Mouse (Mus musculus) MEL (cell line): ENCODE results near the gene F2.

ENCODE experiments used
- CHD2 ChIP-seq: IDR thresholded peaks from 2 replicates; pipeline ENCODE4 v1.6.1; 2011; ENCODE audit warnings: low read length, improper control_type of control experiment
- CTCF ChIP-seq, 3 experiments: IDR thresholded peaks in 2 of 3; conservative IDR thresholded peaks in 1 of 3; 2 replicates each; pipeline ENCODE4 v1.5.1; 2011 to 2012; ENCODE audit warnings: low read length in 3 of 3, low read depth in 2 of 3, mild to moderate bottlenecking in 2 of 3, improper control_type of control experiment in 1 of 3, inconsistent platforms in 1 of 3, mixed read lengths in 1 of 3, moderate library complexity in 1 of 3; ENCODE audit not compliant: control insufficient read depth in 1 of 3, insufficient read depth in 1 of 3, poor library complexity in 1 of 3, severe bottlenecking in 1 of 3
- E2F4 ChIP-seq: IDR thresholded peaks from 2 replicates; pipeline ENCODE4 v1.6.1; 2011; ENCODE audit warnings: low read depth, low read length, improper control_type of control experiment, borderline replicate concordance
- EP300 ChIP-seq, 2 experiments: IDR thresholded peaks; 2 replicates each; pipeline ENCODE4 v1.6.1; 2011; ENCODE audit warnings: improper control_type of control experiment in 2 of 2, low read length in 2 of 2, low read depth in 1 of 2, mild to moderate bottlenecking in 1 of 2
- GATA1 ChIP-seq: IDR thresholded peaks from 2 replicates; pipeline ENCODE4 v1.6.1; 2011; ENCODE audit warnings: low read depth, low read length, improper control_type of control experiment
- KAT2A ChIP-seq: conservative IDR thresholded peaks from 2 replicates; pipeline ENCODE4 v1.6.1; 2012; ENCODE audit warnings: low read depth, low read length, improper control_type of control experiment, inconsistent platforms
- NELFE ChIP-seq: IDR thresholded peaks from 2 replicates; pipeline ENCODE4 v1.6.1; 2011; ENCODE audit warnings: low read depth, low read length, improper control_type of control experiment
- NRF1 ChIP-seq: IDR thresholded peaks from 2 replicates; pipeline ENCODE4 v1.6.1; 2014; ENCODE audit warnings: low read depth, mild to moderate bottlenecking, inconsistent platforms, low read length, improper control_type of control experiment, moderate library complexity; ENCODE audit not compliant: poor library complexity, insufficient read depth, severe bottlenecking
- POLR2A ChIP-seq, 2 experiments: IDR thresholded peaks; 2 replicates each; pipeline ENCODE4 v1.6.1; 2011 to 2012; ENCODE audit warnings: low read length in 2 of 2, mild to moderate bottlenecking in 2 of 2, control low read depth in 1 of 2, improper control_type of control experiment in 1 of 2, low read depth in 1 of 2, moderate library complexity in 1 of 2; ENCODE audit not compliant: control insufficient read depth in 1 of 2, insufficient read depth in 1 of 2, poor library complexity in 1 of 2
- POLR2AphosphoS2 ChIP-seq: IDR thresholded peaks from 2 replicates; pipeline ENCODE4 v1.6.1; 2011; ENCODE audit warnings: low read length, improper control_type of control experiment
- TBP ChIP-seq: IDR thresholded peaks from 2 replicates; pipeline ENCODE4 v1.8.0; 2011; ENCODE audit warnings: low read depth, low read length, improper control_type of control experiment

- no peak for TF ChIP-seq E2F4
- no peak for TF ChIP-seq CTCF (IDR thresholded peaks at IDR 0.05 in 2 of 3, conservative IDR thresholded peaks at IDR 0.05 in 1 of 3; ENCODE audit: control insufficient read depth in 1 of 3, insufficient read depth in 1 of 3, low read depth in 2 of 3, low read length in 3 of 3, poor library complexity in 1 of 3, severe bottlenecking in 1 of 3)
- no peak for TF ChIP-seq TBP
- no peak for TF ChIP-seq GATA1
- no peak for TF ChIP-seq KAT2A
- TF ChIP-seq NRF1 = no peak
- TF ChIP-seq CHD2 = no peak
- no peak for TF ChIP-seq EP300 (IDR thresholded peaks at IDR 0.05; ENCODE audit: low read depth in 1 of 2, low read length in 2 of 2)
- no peak for TF ChIP-seq POLR2A (IDR thresholded peaks at IDR 0.05; ENCODE audit: control insufficient read depth in 1 of 2, insufficient read depth in 1 of 2, low read depth in 1 of 2, low read length in 2 of 2, poor library complexity in 1 of 2)
- TF ChIP-seq NELFE = no peak
- no peak for TF ChIP-seq POLR2AphosphoS2
Observed at GRCm38 (mm10) chr2:91670038-91670437, 33.8 kb upstream of the F2 start.
